Mouse (Mus musculus) testis, adult 2 months (tissue): ENCODE measurements around the gene Ttll7.

ENCODE experiments used
- CTCF ChIP-seq: fragments of 200-500 bp; IDR thresholded peaks from 2 replicates; pipeline ENCODE4 v1.5.1; 2012; ENCODE audit warnings: low read depth, mild to moderate bottlenecking, inconsistent platforms, low read length, moderate library complexity; ENCODE audit not compliant: control insufficient read depth, insufficient read depth, insufficient replicate concordance
- POLR2A ChIP-seq: fragments of 200-500 bp; IDR thresholded peaks from 2 replicates; pipeline ENCODE4 v1.6.1; 2012; ENCODE audit warnings: low read depth, mild to moderate bottlenecking, inconsistent platforms, low read length, moderate library complexity; ENCODE audit not compliant: control insufficient read depth

- TF ChIP-seq CTCF (no peak), POLR2A (no peak)
Measured at GRCm38 (mm10) chr3:146964384-146964783, 112.2 kb downstream of the Ttll7 start.
